Mouse (Mus musculus) CD4-positive, CD25-positive, alpha-beta regulatory T cell (primary cell): ENCODE results near the gene Plscr2. TPM values are rescaled to one million over a fixed set of nuclear protein-coding genes. Genes with fewer than 3 reads are reported as not detected.

Experiments
- polyA plus RNA-seq: library from polyadenylated mRNA; unstranded; fragments of 100-300 nt; shearing (Covaris generic); gene quantifications from one replicate; pipeline ENCODE4 v1.2.1, GENCODE M21; 2017

Gene Plscr2
- 0.22 TPM for polyA plus RNA-seq

GRCm38 (mm10) chr9:92275486-92276207 is at the start of gene Plscr2:
Gene Plscr2 (plus strand): TSS chr9:92275602.

GRCm38 (mm10) chr9:92249447-92249852 is 26.0 kb upstream of the Plscr2 start, which contains the start of gene Plscr1:
Gene Plscr1 (plus strand): TSS chr9:92249750.

DNA sequence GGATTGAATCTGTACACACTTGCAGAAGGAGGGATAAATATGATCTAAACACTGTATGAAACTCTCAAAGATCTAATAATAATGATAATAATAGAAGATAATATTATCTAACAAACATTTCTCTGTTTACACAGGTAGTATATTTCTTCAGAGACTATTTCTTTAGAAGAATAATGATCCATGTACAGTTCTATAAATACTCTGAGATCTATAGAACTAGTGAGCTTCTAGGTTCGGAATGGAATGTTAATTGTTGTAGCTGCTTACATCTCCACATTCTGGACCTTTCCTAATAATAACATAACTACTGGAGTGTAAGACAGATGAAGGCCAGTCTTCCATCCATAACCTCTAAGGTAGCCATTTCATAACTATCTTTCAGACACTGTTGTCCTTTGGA is 33.7 kb downstream of the Plscr2 start, which contains the start of gene 1700057G04Rik:
1700057G04Rik (plus strand) TSS at position 301 of the 400 bp plus-strand sequence.

Other genes with a start within 250 kb of the Plscr2 start
- not detected for gene Plscr5, start 82.7 kb upstream of the Plscr2 start, polyA plus RNA-seq
- gene Plscr1, start 25.9 kb upstream of the Plscr2 start, polyA plus RNA-seq: 31.0 TPM
- gene 1700057G04Rik, start 33.8 kb downstream of the Plscr2 start, polyA plus RNA-seq: not detected
- 0.34 TPM for gene Plscr4, start 181.8 kb downstream of the Plscr2 start, polyA plus RNA-seq